Mouse (Mus musculus): ENCODE measurements at regions not wholly inside any gene's neighbourhood (a gene's known extent, or its start where the extent isn't known, plus 50 kb on each side); places are given as distances from the start of the nearest gene placed in this dataset.

GRCm38 (mm10) chr13:38740066-38740465 is 81.2 kb upstream of the Eef1e1 start:
- Histone ChIP-seq H3K27ac (no peak overlapping the region), H3K4me3 (no peak overlapping the region), H3K9me3 (no peaks in the 10 kb centered on the region), H3K9ac (no peak overlapping the region), H3K4me2 (no peak overlapping the region), H3K4me1 (no peaks in the 10 kb centered on the region), H3K36me3 (no peaks in the 10 kb centered on the region), H3K27me3 (no peaks in the 10 kb centered on the region)
- WGBS: 88% methylated on average over 8 of the region's 8 CpGs
- ATAC-seq (ENCODE audit: insufficient number of reproducible peaks, insufficient read depth, low FRiP score, low TSS enrichment, low read depth): no peak

DNA sequence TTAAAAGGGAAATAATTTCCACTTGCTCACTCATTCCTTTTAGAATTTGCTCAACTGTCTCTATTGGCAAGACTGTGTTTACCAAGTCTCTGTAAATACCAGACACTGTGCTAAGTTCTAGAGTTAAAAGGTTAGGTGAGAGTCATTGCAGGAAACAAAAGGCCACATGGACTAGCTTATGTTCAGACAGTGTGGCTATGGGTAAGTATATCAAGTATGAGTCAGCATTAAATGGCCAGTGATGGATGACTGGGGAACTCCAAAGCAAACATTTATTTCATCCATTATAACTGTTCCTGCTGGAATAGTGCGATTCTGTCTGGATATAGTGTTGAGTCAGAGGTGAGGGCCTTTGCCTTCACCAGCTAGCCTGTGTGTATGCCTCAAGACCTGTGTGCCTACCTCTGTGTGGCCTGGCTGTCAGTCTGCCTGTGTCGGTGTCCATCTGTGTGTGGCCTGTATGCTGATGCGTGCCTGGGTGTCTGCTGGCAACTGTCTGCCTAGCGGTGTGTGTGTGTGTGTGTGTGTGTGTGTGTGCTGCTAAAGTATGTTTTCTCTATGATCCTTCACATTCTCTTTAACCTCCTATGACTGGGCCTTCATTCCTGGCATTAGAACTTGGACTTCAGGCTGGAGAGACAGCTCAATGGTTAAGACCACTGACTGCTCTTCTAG is 77.6 kb upstream of the Eef1e1 start:
- Histone ChIP-seq H3K9ac (no peak overlapping the region), H3K27me3 (no peaks in the 10 kb centered on the region), H3K4me3 (no peak overlapping the region), H3K27ac (no peak overlapping the region), H3K4me2 (no peak overlapping the region), H3K4me1 (no peaks in the 10 kb centered on the region), H3K9me3 (no peaks in the 10 kb centered on the region), H3K36me3 (no peaks in the 10 kb centered on the region)
- WGBS: 92% methylated on average over 4 of the region's 4 CpGs
- ATAC-seq (ENCODE audit: insufficient number of reproducible peaks, insufficient read depth, low FRiP score, low TSS enrichment, low read depth): no peak

DNA sequence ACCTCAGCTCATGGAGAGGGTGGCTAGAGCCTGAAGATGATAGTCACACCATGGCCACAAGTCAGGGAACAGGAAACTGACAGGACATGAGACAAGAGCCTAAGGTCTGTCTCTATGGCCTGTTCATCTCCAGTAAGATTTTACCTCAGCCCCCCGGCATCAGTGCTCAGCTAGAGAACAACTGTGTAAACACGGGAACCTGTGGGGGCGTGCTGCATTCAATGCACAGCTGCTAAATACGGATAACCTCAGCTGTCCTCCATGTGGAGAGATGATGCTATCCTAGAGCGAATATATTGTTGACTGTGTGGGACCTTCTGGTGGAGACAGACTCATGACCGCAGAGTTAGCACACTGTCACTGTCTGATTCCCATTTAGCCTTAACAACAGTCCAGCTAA is 76.4 kb upstream of the Eef1e1 start:
- Histone ChIP-seq H3K4me3 (no peak overlapping the region), H3K36me3 (no peaks in the 10 kb centered on the region), H3K4me1 (no peaks in the 10 kb centered on the region), H3K9me3 (no peaks in the 10 kb centered on the region), H3K9ac (no peak overlapping the region), H3K27me3 (no peaks in the 10 kb centered on the region), H3K4me2 (no peak overlapping the region), H3K27ac (no peak overlapping the region)
- ATAC-seq (ENCODE audit: insufficient number of reproducible peaks, insufficient read depth, low FRiP score, low TSS enrichment, low read depth): no peak
- WGBS: 87% methylated on average over 6 of the region's 6 CpGs

DNA sequence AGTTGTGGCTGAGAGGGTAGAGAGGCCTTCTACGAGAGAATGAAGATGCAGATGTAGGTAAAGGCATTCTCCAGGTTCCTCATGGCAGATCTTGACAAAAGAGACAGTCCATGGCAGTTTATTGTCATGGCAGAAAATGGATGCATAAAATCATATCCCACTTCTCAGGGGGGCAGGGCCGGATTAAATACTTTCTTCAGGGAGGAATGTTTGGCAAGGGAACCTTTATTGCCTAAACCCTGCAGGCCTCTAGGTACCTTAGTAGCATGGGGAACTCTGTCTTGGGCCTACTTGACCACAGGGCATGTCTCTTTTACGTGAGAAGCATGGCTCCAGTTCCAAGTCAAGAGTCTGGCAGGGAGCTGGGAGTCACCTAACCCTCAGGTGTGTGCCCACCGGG is 74.4 kb upstream of the Eef1e1 start:
- Histone ChIP-seq H3K27me3 (no peaks in the 10 kb centered on the region), H3K4me3 (no peak overlapping the region), H3K4me1 (no peaks in the 10 kb centered on the region), H3K36me3 (no peaks in the 10 kb centered on the region), H3K9ac (no peak overlapping the region), H3K9me3 (no peaks in the 10 kb centered on the region), H3K4me2 (no peak overlapping the region), H3K27ac (no peak overlapping the region)
- 86% methylated on average over 4 of the region's 4 CpGs for WGBS
- ATAC-seq (ENCODE audit: insufficient number of reproducible peaks, insufficient read depth, low FRiP score, low TSS enrichment, low read depth): no peak

DNA sequence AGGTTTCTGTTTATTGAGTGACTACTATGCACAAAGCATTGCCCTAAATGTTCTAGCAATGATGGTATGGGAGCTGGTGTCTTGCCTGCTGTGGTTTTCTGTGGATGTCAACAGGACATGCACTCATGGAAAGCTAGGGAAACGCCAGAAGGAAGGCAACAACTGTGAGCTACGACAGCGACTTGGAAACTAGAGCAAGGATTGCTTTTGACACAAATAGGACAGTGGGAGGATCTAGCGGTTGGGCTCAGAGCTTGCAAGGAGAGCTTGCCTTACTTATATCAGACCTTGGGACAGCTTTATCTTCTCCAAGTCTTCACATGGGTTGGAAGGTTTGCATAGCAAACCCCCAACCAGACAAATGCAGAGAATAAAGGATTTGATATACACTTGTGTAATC is 66.6 kb upstream of the Eef1e1 start:
- ATAC-seq (ENCODE audit: insufficient number of reproducible peaks, insufficient read depth, low FRiP score, low TSS enrichment, low read depth): no peak
- WGBS: 90% methylated on average over 4 of the region's 4 CpGs
- no peaks in the 10 kb centered on the region for H3K4me1 ChIP-seq
- H3K36me3 ChIP-seq: no peaks in the 10 kb centered on the region
- H3K9me3 ChIP-seq: no peaks in the 10 kb centered on the region
- no peak overlapping the region for H3K4me3 ChIP-seq
- H3K9ac ChIP-seq: no peak overlapping the region
- no peaks in the 10 kb centered on the region for H3K27me3 ChIP-seq
- no peak overlapping the region for H3K27ac ChIP-seq
- no peak overlapping the region for H3K4me2 ChIP-seq

DNA sequence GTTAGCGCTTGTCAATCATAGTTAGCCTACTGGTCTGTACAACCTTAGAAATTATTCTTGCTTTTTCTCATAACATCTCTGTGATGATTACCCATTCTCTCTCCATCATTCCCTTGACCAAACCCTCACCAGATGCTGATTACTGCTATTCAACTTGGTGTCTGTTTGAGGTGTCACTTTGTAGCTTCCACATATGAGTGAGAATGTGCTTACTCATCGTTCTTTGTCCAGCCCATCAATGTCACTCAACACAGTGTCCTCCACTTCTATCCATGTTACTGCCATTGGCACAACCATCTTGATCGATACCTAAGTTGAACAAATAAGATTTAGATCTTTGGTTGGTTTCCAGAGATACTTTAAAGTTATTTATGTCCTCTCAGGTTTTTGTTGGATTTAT is 62.3 kb upstream of the Eef1e1 start:
- Histone ChIP-seq H3K9me3 (no peaks in the 10 kb centered on the region), H3K9ac (no peak overlapping the region), H3K4me1 (no peaks in the 10 kb centered on the region), H3K36me3 (no peaks in the 10 kb centered on the region), H3K4me2 (no peak overlapping the region), H3K27me3 (no peaks in the 10 kb centered on the region), H3K4me3 (no peak overlapping the region), H3K27ac (no peak overlapping the region)
- WGBS: 92% methylated on average over 3 of the region's 3 CpGs
- no peak for ATAC-seq (ENCODE audit: insufficient number of reproducible peaks, insufficient read depth, low FRiP score, low TSS enrichment, low read depth)

DNA sequence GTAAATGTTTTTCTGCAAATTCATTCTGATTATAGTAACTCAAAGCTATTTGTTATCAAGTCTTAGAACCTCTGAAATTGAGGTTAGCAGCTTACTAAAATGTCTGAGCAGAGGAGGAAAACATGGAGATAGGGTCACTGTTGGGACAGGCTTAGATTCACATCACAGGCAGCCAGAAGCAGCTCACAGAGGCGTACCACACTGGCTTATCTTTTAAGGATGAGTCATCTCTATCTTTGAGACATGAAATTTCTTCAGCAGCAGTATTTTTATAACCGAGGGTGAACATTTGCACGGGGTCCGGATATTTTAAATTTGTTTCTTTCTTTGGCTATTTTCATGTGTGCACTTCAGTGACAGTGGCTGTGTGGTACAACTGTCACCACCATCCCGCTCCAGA is 56.0 kb upstream of the Eef1e1 start:
- Histone ChIP-seq H3K27ac (no peak overlapping the region), H3K27me3 (no peaks in the 10 kb centered on the region), H3K4me1 (no peaks in the 10 kb centered on the region), H3K9ac (no peak overlapping the region), H3K9me3 (no peaks in the 10 kb centered on the region), H3K4me2 (no peak overlapping the region), H3K36me3 (no peaks in the 10 kb centered on the region), H3K4me3 (no peak overlapping the region)
- ATAC-seq (ENCODE audit: insufficient number of reproducible peaks, insufficient read depth, low FRiP score, low TSS enrichment, low read depth): no peak
- WGBS: 87% methylated on average over 5 of the region's 5 CpGs

Data from embryonic facial prominence, embryonic 13.5 days (tissue).